Mouse (Mus musculus) monocyte, adult 2 months (primary cell): Measurements from ENCODE around the gene Tubb4a.
"Not testable (repeated sequence)": the region's sequence is repeated elsewhere in the genome, so short reads cannot be mapped to it uniquely, and the experiment has no call there.

Source experiments
- DNase-seq, 2 experiments: peaks; one replicate each; pipeline ENCODE4 v3.0.0; 2022; ENCODE audit warnings: low spot score in 2 of 2, low read depth in 1 of 2

The Tubb4a gene

DNA sequence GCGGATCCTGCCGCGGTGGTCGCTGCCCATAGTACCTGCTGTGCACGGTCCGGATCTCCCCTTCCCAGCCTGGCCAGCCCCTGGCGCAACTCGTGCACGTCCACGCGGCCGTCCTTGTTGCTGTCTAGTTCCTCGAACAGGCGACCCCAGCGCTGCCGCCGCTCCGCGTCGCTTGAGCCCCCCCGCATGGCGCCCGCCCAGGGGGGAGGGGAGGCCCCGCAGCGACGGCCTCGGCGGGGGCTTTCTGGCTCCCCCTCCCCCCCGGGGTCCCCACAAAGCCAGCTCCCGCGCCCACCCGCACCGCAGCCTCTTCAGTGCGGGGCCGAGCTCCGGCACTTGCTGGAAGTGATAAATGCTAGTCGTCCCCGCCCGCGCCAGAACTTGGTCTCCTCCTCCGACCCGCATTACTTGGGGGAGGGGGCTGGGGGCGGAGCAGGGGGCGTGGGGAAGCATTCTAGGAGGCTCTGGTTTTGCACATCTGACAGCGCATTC is 28.1 kb downstream of the Tubb4a start, which contains the start of gene Slc25a23:
Gene Slc25a23, minus strand, starts transcription at position 378 of the 492 bp plus-strand sequence.
- no peak for DNase-seq

DNA sequence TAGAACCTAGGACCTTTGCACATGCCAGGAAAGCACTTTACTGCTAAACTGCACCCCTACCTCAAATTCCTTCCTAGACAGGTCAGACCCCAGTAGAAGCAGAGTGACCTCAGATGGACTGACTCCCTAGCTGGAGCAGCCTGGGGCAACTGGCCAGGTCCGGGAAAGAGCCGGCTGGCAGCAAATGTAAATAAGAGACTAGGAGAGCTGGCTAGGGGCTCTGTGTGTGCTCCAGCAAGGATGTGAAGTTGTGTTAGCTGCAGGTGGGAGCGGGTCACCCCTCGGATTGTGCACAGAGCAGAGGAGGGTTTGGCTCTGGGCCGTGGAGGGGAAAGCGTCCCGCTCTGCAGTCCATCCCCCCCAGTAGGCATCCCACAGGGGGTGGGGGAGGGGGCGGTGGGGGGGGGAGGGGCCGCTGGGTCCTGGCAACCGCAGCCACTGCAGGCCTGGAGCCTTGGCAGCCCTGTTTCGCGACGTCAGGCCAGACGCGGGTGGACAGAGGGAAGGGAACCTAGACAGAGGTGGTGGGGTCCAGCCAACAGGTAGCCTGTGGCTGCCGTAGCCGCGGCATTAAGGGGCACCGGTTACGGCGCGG is 28.6 kb downstream of the Tubb4a start, which contains the start of gene Crb3:
Gene Crb3, plus strand, starts transcription at position 215 of the 595 bp plus-strand sequence.
- DNase-seq, result no peak

DNA sequence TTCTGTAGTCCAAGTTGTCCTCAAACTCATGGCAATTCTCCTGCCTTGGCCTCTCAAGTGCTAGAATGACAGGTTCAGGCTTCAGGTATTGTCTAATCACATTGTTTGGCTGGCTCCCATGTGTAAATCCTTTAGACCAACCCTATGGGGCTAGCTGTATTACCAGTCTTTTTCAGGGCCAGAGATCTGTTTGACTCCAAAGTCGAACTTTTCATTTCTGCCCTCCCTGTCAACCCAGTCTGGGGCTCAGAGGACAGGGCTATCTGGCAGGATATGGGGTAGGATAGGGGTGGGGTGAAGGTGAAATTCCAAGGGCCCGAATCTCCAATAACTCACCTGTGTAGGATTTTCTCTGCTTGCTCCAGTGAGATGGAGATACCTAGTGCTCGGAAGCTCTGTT is 31.3 kb downstream of the Tubb4a start:
- DNase-seq, result no peak

DNA sequence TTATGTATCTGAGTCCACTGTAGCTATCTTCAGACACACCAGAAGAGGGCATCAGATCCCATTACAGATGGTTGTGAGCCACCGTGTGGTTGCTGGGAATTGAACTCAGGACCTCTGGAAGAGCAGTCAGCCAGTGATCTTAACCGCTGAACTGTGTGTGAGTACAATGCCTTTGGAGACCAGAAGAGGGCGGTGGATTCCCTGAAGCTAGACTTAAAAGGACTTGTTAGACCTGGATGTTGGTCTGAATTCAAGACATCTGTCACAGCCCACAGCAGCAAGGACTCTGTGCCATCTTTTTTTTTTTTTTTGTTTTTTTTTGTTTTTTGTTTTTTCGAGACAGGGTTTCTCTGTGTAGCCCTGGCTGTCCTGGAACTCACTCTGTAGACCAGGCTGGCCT is 35.9 kb downstream of the Tubb4a start:
- DNase-seq, result not testable (repeated sequence)

DNA sequence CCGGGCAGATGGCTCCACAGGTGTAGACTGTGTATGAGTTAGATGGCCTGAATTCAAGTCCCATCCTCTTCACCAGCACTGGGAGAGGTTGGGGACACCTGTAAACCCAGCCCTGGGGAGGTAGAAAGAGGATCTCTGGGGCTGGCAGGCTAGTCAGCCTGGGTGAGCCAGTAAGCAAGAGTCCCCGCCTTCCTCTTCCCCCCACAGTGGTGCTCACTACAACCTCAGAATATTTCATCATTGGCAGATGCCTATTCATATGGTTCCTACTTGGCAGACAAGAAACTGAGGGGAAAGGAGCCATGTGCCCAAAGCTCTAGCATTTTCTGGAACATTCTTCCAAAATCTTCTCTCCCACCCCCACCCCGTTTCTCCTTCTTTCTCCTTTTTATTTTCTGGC is 38.8 kb downstream of the Tubb4a start:
- no peak for DNase-seq

DNA sequence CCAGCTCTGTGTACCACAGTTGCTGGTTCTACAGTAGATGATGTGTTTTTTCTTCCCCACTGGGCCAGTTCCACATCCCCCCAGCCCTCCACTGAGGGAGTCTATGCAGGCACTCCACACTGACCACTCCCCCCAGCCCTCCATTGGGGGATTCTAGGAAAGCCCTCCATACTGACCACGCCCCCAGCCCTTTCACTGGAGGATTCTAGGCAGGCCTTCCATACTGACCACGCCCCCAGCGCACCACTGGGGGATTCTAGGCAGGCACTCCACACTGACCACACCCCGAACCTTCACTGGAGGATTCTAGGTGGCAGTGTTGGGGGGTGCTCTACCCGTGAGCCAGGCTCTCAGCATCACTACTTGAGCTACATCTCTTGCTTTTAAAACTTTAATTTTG is 40.2 kb downstream of the Tubb4a start:
- DNase-seq, result no peak

DNA sequence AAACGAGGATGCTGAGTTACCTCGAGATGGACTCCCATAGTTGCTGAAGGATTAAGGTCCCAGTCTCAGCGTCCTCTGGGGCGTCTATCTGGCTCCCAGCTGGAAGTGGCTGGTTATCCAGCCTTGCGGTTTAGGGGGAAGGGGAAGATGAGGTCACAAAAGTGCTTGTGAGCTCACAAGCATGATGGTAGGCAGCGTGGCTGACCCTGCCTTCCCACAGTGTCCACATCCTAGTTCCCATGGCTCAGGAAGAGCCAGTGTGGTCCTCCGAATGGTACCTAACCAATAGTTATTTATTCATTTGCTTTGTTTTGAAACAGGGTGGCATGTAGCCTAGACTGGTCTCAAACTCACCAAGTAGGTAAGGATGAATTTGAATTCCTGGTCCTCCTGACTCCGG is 46.0 kb downstream of the Tubb4a start, which contains the start of gene Slc25a41:
Gene Slc25a41, minus strand, starts transcription at position 101 of the 400 bp plus-strand sequence.
- DNase-seq, result no peak

DNA sequence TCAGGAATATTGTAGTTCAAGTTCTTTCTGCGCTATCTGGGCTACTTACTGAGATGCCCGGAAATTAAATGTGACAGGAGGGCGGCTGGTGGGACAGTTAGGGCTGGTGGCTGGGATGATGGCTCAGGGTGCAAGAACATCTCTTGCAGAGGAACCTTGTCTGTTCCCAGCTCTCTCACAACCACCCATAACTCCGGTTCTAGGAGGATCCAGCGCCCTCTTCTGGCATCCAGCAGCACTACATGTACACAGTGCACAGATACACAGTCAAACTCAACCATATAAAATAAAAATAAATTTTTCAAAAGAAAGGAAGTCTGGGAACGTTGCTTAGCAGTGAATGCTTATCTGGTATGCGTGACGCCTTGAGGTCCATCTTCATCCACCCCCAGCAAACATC is 48.6 kb downstream of the Tubb4a start:
- DNase-seq, result no peak

DNA sequence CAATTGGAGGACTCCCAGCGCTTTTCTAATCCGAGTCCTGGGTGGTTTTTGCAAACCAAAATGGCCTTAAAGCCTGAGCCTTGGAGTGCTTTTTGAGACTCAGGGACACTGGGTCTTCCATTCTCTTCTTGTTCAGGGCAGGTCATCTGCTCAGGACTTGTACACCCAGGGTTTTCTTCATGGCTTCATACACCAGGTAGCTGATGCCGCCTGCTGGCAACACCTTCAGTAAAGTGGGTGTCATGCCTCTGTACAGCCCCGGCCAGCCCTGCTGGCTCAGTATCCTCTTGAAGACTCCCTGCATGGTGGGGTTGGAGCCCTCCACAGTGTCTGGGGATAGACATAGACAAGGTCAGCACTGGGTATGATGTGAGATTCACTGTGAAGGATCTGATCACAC is 54.7 kb downstream of the Tubb4a start:
- no peak for DNase-seq

DNA sequence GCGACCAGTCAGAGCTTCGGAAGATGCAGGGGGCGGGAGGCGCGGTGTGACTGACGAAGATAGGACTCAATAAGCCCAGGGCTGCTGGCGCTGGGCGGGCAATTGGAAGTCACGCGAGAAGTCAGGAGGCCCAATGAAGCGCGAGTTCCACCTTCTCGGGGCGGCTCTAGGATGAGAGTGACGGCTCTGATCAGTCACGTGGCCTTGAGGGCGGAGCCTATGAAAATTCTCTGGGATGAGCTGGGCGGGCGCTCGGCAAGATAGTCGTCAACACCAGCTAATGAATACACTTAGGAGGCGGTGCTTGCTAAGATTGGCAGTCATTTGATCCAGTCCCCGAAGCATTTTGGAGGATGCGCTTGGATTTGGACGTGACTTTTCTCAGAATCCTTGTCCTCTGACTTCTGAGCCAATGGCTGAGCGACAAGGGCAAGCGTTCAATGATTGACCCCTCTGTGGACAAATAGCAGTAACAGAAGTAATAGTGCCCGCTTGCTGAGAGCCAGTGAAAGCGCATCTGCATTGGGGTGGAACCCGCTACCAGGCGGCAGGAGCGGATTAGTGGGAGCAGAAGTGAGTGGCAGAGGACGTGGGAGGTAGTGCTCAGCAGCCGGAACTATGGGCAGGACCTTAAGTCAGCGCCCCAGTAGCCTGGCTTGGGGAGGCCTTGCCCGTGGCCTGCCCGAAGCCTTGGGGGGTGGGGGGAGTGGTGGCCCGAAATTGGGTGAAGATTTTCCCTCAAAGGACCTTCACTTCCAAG is 55.7 kb downstream of the Tubb4a start:
- DNase-seq, result peak; percentile 99 to 100

DNA sequence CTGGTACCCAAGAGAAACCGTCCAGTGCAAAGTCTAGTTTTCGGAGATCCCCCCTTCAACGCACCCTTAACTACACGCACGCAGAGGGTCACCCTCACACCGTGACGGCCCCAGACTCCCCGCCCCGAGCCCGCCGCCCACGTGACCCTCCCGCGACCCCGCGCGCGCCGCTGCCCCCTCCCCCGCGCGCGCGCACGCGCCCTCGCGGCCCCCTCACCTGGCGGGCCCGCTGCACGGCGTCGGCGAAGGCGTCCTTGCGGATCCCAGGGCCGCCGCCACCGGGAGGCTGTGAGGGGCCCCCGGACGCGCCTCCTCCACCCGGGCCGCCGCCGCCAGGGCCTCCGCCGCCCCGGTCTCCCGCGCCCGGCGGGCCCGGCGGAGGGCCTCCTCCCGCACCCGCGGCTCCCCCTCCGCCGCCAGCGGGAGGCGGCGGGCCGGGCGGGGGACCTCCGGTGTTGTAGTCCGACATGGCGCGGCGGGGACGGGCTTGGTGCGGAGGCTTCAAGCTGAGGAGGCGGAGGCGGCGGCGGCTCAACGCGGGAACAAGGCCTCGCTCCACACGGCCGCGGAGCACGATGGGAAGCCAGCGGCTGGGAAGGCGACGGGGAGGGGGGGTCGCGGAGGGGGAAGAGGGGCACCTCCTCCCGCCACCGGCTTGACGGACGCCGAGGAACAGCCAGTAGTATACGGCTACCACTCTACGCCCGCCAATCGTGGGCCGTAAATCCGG is 56.5 kb downstream of the Tubb4a start, which contains the start of gene Khsrp:
Gene Khsrp, minus strand, starts transcription at position 592 of the 730 bp plus-strand sequence.
- DNase-seq, result no peak
